Mouse (Mus musculus): ENCODE measurements around the gene Dnal1. TPM values are rescaled to one million over a fixed set of nuclear protein-coding genes. Genes with fewer than 3 reads are reported as not detected.

The Dnal1 gene
- polyA plus RNA-seq, 1 experiment: 0.44 TPM

GRCm38 (mm10) chr12:84173309-84173915 is 59.2 kb downstream of the Dnal1 start:
- no peak for TF ChIP-seq GATA1 (IDR thresholded peaks at IDR 0.05; ENCODE audit: borderline replicate concordance, low read length)
- TF ChIP-seq FLI1 (IDR thresholded peaks at IDR 0.05; ENCODE audit: low read length): no peak
- H3K36me3 ChIP-seq (replicated peaks; ENCODE audit: low read length): peaks cover 62% of the 10 kb centered on the region
- peaks cover 93% of the 10 kb centered on the region for H3K4me1 ChIP-seq
- H3K4me3 ChIP-seq (replicated peaks): peak overlapping the region; percentile 83
- H3K9me3 ChIP-seq: no peaks in the 10 kb centered on the region
- H3K27me3 ChIP-seq (replicated peaks): no peaks in the 10 kb centered on the region

- TF ChIP-seq FLI1 (IDR thresholded peaks at IDR 0.05; ENCODE audit: low read length) (no peak), GATA1 (IDR thresholded peaks at IDR 0.05; ENCODE audit: borderline replicate concordance, low read length) (no peak)
- Histone ChIP-seq H3K4me1 (peaks cover 97% of the 10 kb centered on the region), H3K36me3 (replicated peaks; ENCODE audit: low read length) (peaks cover 58% of the 10 kb centered on the region), H3K4me3 (replicated peaks) (peak overlapping the region; percentile 83), H3K27me3 (replicated peaks) (no peaks in the 10 kb centered on the region), H3K9me3 (no peaks in the 10 kb centered on the region)
These were observed 60.1 kb downstream of the Dnal1 start for GRCm38 (mm10) chr12:84174190-84174811.

GRCm38 (mm10) chr12:84174871-84175270 is 60.7 kb downstream of the Dnal1 start:
- Histone ChIP-seq H3K36me3 (replicated peaks; ENCODE audit: low read length) (peaks cover 53% of the 10 kb centered on the region), H3K4me3 (replicated peaks) (peak overlapping the region; percentile 83), H3K9me3 (no peaks in the 10 kb centered on the region), H3K27me3 (replicated peaks) (no peaks in the 10 kb centered on the region), H3K4me1 (peaks cover 97% of the 10 kb centered on the region)
- TF ChIP-seq FLI1 (IDR thresholded peaks at IDR 0.05; ENCODE audit: low read length) (no peak), GATA1 (IDR thresholded peaks at IDR 0.05; ENCODE audit: borderline replicate concordance, low read length) (no peak)

GRCm38 (mm10) chr12:84175659-84176061 is 61.5 kb downstream of the Dnal1 start:
- Histone ChIP-seq H3K9me3 (no peaks in the 10 kb centered on the region), H3K4me3 (replicated peaks) (peak overlapping the region; percentile 92), H3K4me1 (peaks cover 97% of the 10 kb centered on the region), H3K27me3 (replicated peaks) (no peaks in the 10 kb centered on the region), H3K36me3 (replicated peaks; ENCODE audit: low read length) (peaks cover 46% of the 10 kb centered on the region)
- peak; percentile 84 for TF ChIP-seq FLI1 (IDR thresholded peaks at IDR 0.05; ENCODE audit: low read length)
- no peak for TF ChIP-seq GATA1 (IDR thresholded peaks at IDR 0.05; ENCODE audit: borderline replicate concordance, low read length)

GRCm38 (mm10) chr12:84176126-84176769 is 62.1 kb downstream of the Dnal1 start:
- H3K4me3 ChIP-seq (replicated peaks): peak overlapping the region; percentile 92
- peaks cover 44% of the 10 kb centered on the region for H3K36me3 ChIP-seq (replicated peaks; ENCODE audit: low read length)
- H3K9me3 ChIP-seq: no peaks in the 10 kb centered on the region
- peaks cover 97% of the 10 kb centered on the region for H3K4me1 ChIP-seq
- no peaks in the 10 kb centered on the region for H3K27me3 ChIP-seq (replicated peaks)
- TF ChIP-seq GATA1 (IDR thresholded peaks at IDR 0.05; ENCODE audit: borderline replicate concordance, low read length) (no peak), FLI1 (IDR thresholded peaks at IDR 0.05; ENCODE audit: low read length) (no peak)

GRCm38 (mm10) chr12:84176886-84177765 is 63.0 kb downstream of the Dnal1 start:
- Histone ChIP-seq H3K4me1 (peaks cover 97% of the 10 kb centered on the region), H3K27me3 (replicated peaks) (no peaks in the 10 kb centered on the region), H3K9me3 (no peaks in the 10 kb centered on the region), H3K36me3 (replicated peaks; ENCODE audit: low read length) (peaks cover 41% of the 10 kb centered on the region), H3K4me3 (replicated peaks) (peak overlapping the region; percentile 92)
- TF ChIP-seq GATA1 (IDR thresholded peaks at IDR 0.05; ENCODE audit: borderline replicate concordance, low read length): no peak
- no peak for TF ChIP-seq FLI1 (IDR thresholded peaks at IDR 0.05; ENCODE audit: low read length)

GRCm38 (mm10) chr12:84178052-84178451 is 63.9 kb downstream of the Dnal1 start:
- Histone ChIP-seq H3K36me3 (replicated peaks; ENCODE audit: low read length) (peaks cover 36% of the 10 kb centered on the region), H3K4me3 (replicated peaks) (peak overlapping the region; percentile 71), H3K4me1 (peaks cover 95% of the 10 kb centered on the region), H3K27me3 (replicated peaks) (no peaks in the 10 kb centered on the region), H3K9me3 (no peaks in the 10 kb centered on the region)
- TF ChIP-seq GATA1 (IDR thresholded peaks at IDR 0.05; ENCODE audit: borderline replicate concordance, low read length) (no peak), FLI1 (IDR thresholded peaks at IDR 0.05; ENCODE audit: low read length) (no peak)

GRCm38 (mm10) chr12:84178652-84179445 is 64.7 kb downstream of the Dnal1 start:
- Histone ChIP-seq H3K36me3 (replicated peaks; ENCODE audit: low read length) (peaks cover 30% of the 10 kb centered on the region), H3K4me3 (replicated peaks) (peak overlapping the region; percentile 53), H3K9me3 (no peaks in the 10 kb centered on the region), H3K27me3 (replicated peaks) (no peaks in the 10 kb centered on the region), H3K4me1 (peaks cover 92% of the 10 kb centered on the region)
- no peak for TF ChIP-seq FLI1 (IDR thresholded peaks at IDR 0.05; ENCODE audit: low read length)
- TF ChIP-seq GATA1 (IDR thresholded peaks at IDR 0.05; ENCODE audit: borderline replicate concordance, low read length): no peak

- Histone ChIP-seq H3K36me3 (replicated peaks; ENCODE audit: low read length) (peaks cover 32% of the 10 kb centered on the region), H3K9me3 (no peaks in the 10 kb centered on the region), H3K4me3 (replicated peaks) (peak overlapping the region; percentile 70), H3K4me1 (peaks cover 89% of the 10 kb centered on the region), H3K27me3 (replicated peaks) (no peaks in the 10 kb centered on the region)
- TF ChIP-seq FLI1 (IDR thresholded peaks at IDR 0.05; ENCODE audit: low read length) (no peak), GATA1 (IDR thresholded peaks at IDR 0.05; ENCODE audit: borderline replicate concordance, low read length) (no peak)
These were observed 65.9 kb downstream of the Dnal1 start for GRCm38 (mm10) chr12:84180090-84180489.

All from megakaryocyte, embryonic 14.5 days (primary cell).